Mouse (Mus musculus) embryonic facial prominence, embryonic 15.5 days (tissue): ENCODE measurements around the gene Eps15. TPM values are rescaled to one million over a fixed set of nuclear protein-coding genes. Genes with fewer than 3 reads are reported as not detected.
A peak's percentile ranks its signal among the peaks of the same experiment; 100 is the strongest.

Experiments
- ATAC-seq: fragments of 200-750 bp; cut with Nextera tagmentation; 2 replicates; pipeline ENCODE4 v1.8.0; 2017; ENCODE audit warnings: low read depth, moderate TSS enrichment; ENCODE audit not compliant: insufficient number of reproducible peaks, low FRiP score, low TSS enrichment
- H3K27ac ChIP-seq: fragments of 300-500 bp; sonication (generic); replicated peaks from 2 replicates; pipeline ENCODE4 v1.5.1; 2015; ENCODE audit warnings: mild to moderate bottlenecking, inconsistent platforms
- H3K27me3 ChIP-seq: fragments of 300-500 bp; sonication (generic); 2 replicates; pipeline ENCODE4 v1.6.1; 2015; ENCODE audit warnings: inconsistent platforms
- H3K36me3 ChIP-seq: fragments of 300-500 bp; sonication (generic); 2 replicates; pipeline ENCODE4 v1.6.1; 2015; ENCODE audit warnings: mild to moderate bottlenecking, inconsistent platforms
- H3K4me1 ChIP-seq: fragments of 300-500 bp; sonication (generic); 2 replicates; pipeline ENCODE4 v1.6.1; 2015; ENCODE audit warnings: inconsistent platforms
- H3K4me2 ChIP-seq: fragments of 300-500 bp; sonication (generic); replicated peaks from 2 replicates; pipeline ENCODE4 v1.6.1; 2015; ENCODE audit warnings: mild to moderate bottlenecking, inconsistent platforms
- H3K4me3 ChIP-seq: fragments of 300-500 bp; sonication (generic); replicated peaks from 2 replicates; pipeline ENCODE4 v1.5.1; 2015; ENCODE audit warnings: mild to moderate bottlenecking, inconsistent platforms
- H3K9ac ChIP-seq: fragments of 300-500 bp; sonication (generic); 2 replicates; pipeline ENCODE4 v1.6.1; 2015; ENCODE audit warnings: inconsistent platforms
- H3K9me3 ChIP-seq: fragments of 300-500 bp; sonication (generic); replicated peaks from 2 replicates; pipeline ENCODE4 v1.6.1; 2016; ENCODE audit warnings: inconsistent platforms
- WGBS: fragments of 180-500 bp; shearing (Covaris S2); methylation state at CpG from one replicate; pipeline ENCODE4 v1.1.7; 2015; 5-methylcytosine and 5-hydroxymethylcytosine counted together
- polyA plus RNA-seq: library from polyadenylated mRNA; unstranded; fragments of >200 nt; fragmentation: Nextera tagmentation; extraction: Ambion mirVana; gene quantifications from 2 replicates; pipeline ENCODE4 v1.2.1, GENCODE M21; 2015

Gene Eps15
- 36.3 and 42.8 TPM in 2 replicates for polyA plus RNA-seq

DNA sequence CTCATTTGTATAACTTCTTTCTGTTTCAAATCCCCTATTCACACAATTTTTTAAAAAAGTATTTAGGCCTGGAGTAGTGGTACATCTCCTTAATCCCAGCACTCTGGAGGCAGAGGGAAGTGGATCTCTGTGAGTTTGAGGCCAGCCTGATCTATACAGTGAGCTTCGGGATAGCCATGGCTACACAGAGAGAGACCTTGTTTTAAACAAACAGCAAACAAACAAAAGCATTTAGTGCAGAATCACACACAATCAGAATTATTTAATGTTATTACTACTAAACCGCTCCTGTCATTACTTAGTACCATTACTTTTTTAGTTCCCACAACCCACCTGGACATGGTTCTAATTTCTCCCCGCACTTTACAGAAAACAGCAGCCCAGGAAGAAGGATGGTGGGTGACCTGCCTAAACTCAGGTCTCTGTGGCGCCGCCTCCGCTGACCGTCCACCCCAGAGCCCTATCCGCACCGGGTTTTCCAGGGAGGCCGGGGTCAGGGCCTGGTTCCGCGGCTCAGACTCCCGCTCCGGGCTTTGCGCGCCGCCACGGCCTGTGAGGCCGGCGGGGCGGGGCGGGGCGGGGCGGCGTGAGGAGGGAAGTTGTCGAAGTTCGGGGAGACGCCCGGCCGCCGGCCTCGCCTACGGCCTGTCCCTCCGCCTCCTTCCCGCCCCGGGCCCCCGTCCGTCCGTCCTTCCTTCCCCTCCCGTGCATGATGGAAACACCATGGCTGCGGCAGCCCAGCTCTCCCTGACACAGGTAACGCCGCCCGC, at the start of gene Eps15:
Gene Eps15 (plus strand): TSS at position 580 of the 770 bp plus-strand sequence.
- Histone ChIP-seq H3K4me3 (peak within 1 kb of the TSS; percentile 87), H3K4me1 (peaks cover 4% of the 10 kb centered on the region), H3K9ac (peak within 1 kb of the TSS; percentile 77), H3K27me3 (no peaks in the 10 kb centered on the region), H3K9me3 (no peaks in the 10 kb centered on the region), H3K27ac (peak within 1 kb of the TSS; percentile 80), H3K4me2 (peak within 1 kb of the TSS; percentile 86), H3K36me3 (no peaks in the 10 kb centered on the region)
- ATAC-seq, result peak; percentile 93
- 2% methylated on average over 44 of the region's 44 CpGs for WGBS

DNA sequence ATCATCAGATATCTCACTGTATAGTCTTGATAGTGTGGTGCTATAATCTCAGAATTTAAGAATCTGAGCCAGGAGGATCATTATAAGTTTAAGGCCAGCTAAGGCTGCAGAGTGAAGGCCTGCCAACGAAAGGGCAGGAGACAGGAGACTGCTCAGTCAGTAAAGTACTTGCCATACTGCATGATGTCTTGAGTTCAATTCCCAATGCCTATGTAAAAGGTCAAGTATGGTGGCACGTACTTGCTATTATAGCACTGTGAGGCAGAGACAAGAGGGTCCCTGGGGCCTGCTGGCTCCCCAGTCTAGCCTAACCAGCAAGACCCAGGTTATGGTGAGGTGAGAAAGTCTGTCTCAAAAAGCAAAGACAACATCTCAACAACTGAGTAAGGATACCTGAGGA, 45.9 kb upstream of the Eps15 start, which contains the start of gene Calr4:
Gene Calr4 (plus strand): TSS at position 301 of the 400 bp plus-strand sequence.
- no peak within 1 kb of the TSS for H3K4me2 ChIP-seq

GRCm38 (mm10) chr4:109234806-109235350, 45.2 kb upstream of the Eps15 start:
- H3K27me3 ChIP-seq, result no peaks in the 10 kb centered on the region
- no peaks in the 10 kb centered on the region for H3K36me3 ChIP-seq
- H3K4me1 ChIP-seq, result 0 out of 2 replicates have a peak, but pooled peaks cover 5% of the 10 kb centered on the region
- ATAC-seq, result no peak
- WGBS, result 65% methylated on average over 9 of the region's 9 CpGs
- H3K4me2 ChIP-seq, result no peak overlapping the region
- no peak overlapping the region for H3K9ac ChIP-seq
- no peak overlapping the region for H3K4me3 ChIP-seq
- no peaks in the 10 kb centered on the region for H3K9me3 ChIP-seq
- H3K27ac ChIP-seq, result no peak overlapping the region

More for the DNA sequence above, 45.9 kb upstream of the Eps15 start, which contains the start of gene Calr4:
- no peak within 1 kb of the TSS for H3K4me3 ChIP-seq
- no peak for ATAC-seq
- H3K27me3 ChIP-seq, result no peaks in the 10 kb centered on the region
- H3K9ac ChIP-seq, result no peak within 1 kb of the TSS
- H3K27ac ChIP-seq, result no peak within 1 kb of the TSS
- 0 out of 2 replicates have a peak, but pooled peaks cover 5% of the 10 kb centered on the region for H3K4me1 ChIP-seq
- H3K9me3 ChIP-seq, result no peaks in the 10 kb centered on the region
- 85% methylated on average over 2 of the region's 2 CpGs for WGBS
- no peaks in the 10 kb centered on the region for H3K36me3 ChIP-seq

DNA sequence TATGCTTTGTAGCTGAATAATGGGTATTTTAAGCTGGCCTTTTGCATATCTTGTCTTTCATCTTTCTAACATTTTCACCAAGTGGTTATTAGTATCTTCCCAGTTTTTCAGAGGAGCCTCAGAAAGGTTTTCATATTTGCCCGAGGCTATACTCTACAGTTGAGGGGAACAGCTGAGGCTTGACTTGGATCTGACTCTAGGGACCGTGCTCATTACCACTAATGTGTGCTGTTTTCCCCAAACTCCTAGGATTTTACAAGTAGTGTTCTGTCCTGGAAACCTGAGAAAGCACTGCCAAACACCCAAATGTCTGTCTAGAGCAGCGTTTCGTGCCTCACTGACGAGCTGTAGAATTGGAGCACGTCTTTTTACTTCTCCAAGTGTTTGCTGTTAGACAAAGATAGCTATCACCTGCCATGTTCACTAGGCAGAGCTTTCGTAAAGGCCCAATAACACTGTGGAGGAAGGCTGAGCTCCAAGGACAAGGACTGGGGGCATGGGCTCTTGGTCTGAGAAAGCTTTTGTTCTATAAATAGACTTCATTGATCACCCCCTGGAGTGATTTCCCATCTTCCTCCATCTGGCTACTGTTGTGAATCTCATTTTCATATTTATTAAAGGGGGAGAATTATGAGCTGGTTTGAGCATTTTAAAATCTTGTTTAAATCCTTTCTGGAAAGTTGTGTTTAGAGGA, 43.7 kb upstream of the Eps15 start:
- Histone ChIP-seq H3K36me3 (no peaks in the 10 kb centered on the region), H3K27me3 (no peaks in the 10 kb centered on the region), H3K9me3 (no peaks in the 10 kb centered on the region), H3K4me3 (no peak overlapping the region), H3K4me1 (peaks cover 12% of the 10 kb centered on the region), H3K9ac (no peak overlapping the region), H3K4me2 (no peak overlapping the region), H3K27ac (no peak overlapping the region)
- ATAC-seq, result no peak
- WGBS, result 40% methylated on average over 7 of the region's 7 CpGs

- Histone ChIP-seq H3K9ac (no peak overlapping the region), H3K27ac (no peak overlapping the region), H3K36me3 (no peaks in the 10 kb centered on the region), H3K4me2 (no peak overlapping the region), H3K4me3 (no peak overlapping the region), H3K4me1 (peaks cover 19% of the 10 kb centered on the region), H3K27me3 (no peaks in the 10 kb centered on the region), H3K9me3 (no peaks in the 10 kb centered on the region)
- ATAC-seq, result peak; percentile 44
- 53% methylated on average over 24 of the region's 24 CpGs for WGBS
Measured at GRCm38 (mm10) chr4:109238428-109239268, 41.4 kb upstream of the Eps15 start.

- H3K27ac ChIP-seq, result 0 out of 2 replicates have a peak overlapping the region, but pooled peaks have one; percentile 30
- H3K36me3 ChIP-seq, result no peaks in the 10 kb centered on the region
- no peaks in the 10 kb centered on the region for H3K9me3 ChIP-seq
- H3K27me3 ChIP-seq, result no peaks in the 10 kb centered on the region
- H3K4me2 ChIP-seq, result no peak overlapping the region
- no peak for ATAC-seq
- no peak overlapping the region for H3K4me3 ChIP-seq
- peaks cover 19% of the 10 kb centered on the region for H3K4me1 ChIP-seq
- H3K9ac ChIP-seq, result no peak overlapping the region
Measured at GRCm38 (mm10) chr4:109241221-109241620, 38.8 kb upstream of the Eps15 start.

DNA sequence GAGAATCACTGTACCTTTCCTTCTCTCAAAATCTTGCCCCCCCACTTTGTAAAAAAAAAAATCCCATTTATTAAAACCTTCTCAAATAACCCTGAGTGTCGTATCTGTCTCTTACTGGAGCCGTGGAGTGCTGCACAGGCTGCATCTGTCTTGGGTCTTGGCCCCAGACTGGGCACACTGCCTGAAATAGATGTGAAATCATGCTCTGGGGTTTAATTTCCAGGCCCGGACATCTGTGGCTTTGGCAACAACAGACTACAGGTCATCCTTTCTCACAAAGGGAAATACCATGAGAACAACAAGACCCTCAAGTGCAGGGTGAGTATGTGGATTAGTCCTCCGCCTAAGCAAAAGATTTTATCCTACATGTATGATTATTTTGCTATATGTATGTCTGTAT, 38.1 kb upstream of the Eps15 start:
- no peak for ATAC-seq
- 33% methylated on average over 4 of the region's 4 CpGs for WGBS
- H3K27ac ChIP-seq, result 0 out of 2 replicates have a peak overlapping the region, but pooled peaks have one; percentile 30

GRCm38 (mm10) chr4:109244506-109244905, 35.6 kb upstream of the Eps15 start:
- Histone ChIP-seq H3K4me2 (no peak overlapping the region), H3K9me3 (no peaks in the 10 kb centered on the region), H3K27me3 (no peaks in the 10 kb centered on the region), H3K36me3 (no peaks in the 10 kb centered on the region), H3K4me1 (peaks cover 14% of the 10 kb centered on the region), H3K4me3 (no peak overlapping the region), H3K27ac (no peak overlapping the region), H3K9ac (no peak overlapping the region)
- no peak for ATAC-seq
- WGBS, result 60% methylated on average over 7 of the region's 7 CpGs

More for the DNA sequence above, 38.1 kb upstream of the Eps15 start:
- peaks cover 19% of the 10 kb centered on the region for H3K4me1 ChIP-seq
- no peak overlapping the region for H3K9ac ChIP-seq
- H3K9me3 ChIP-seq, result no peaks in the 10 kb centered on the region
- no peaks in the 10 kb centered on the region for H3K27me3 ChIP-seq
- H3K4me3 ChIP-seq, result no peak overlapping the region
- H3K4me2 ChIP-seq, result no peak overlapping the region
- no peaks in the 10 kb centered on the region for H3K36me3 ChIP-seq

DNA sequence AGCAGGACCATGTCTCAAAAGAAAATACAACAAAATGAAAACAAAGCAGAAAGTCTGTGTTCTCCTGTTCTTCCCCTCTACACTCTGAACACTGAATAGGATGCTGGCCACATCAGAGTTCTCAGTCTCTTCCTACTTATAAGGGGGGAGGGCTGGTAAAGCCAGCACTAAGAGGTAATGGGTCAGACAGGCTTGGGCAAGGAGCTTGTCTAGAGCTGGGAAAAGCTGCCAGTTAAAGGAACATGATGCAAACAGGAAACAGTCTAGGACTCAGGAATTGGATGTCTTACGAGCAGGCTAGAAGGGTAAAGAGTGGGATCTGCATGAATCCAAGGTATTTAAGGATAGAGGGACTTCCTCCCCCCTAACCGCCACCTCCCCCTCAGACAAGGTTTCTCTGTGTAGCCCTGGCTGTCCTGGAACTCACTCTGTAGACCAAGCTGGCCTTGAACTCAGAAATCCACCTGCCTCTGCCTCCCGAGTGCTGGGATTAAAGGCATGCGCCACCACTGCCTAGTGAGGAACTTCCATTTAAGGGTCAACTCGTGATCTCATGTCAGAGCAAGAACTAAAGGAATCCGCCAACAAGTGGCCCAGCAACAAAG, 35.0 kb upstream of the Eps15 start:
- Histone ChIP-seq H3K9me3 (no peaks in the 10 kb centered on the region), H3K4me1 (peaks cover 14% of the 10 kb centered on the region), H3K4me3 (no peak overlapping the region), H3K4me2 (no peak overlapping the region), H3K9ac (no peak overlapping the region), H3K27ac (no peak overlapping the region), H3K36me3 (no peaks in the 10 kb centered on the region), H3K27me3 (no peaks in the 10 kb centered on the region)
- no peak for ATAC-seq
- WGBS, result 79% methylated on average over 6 of the region's 6 CpGs

DNA sequence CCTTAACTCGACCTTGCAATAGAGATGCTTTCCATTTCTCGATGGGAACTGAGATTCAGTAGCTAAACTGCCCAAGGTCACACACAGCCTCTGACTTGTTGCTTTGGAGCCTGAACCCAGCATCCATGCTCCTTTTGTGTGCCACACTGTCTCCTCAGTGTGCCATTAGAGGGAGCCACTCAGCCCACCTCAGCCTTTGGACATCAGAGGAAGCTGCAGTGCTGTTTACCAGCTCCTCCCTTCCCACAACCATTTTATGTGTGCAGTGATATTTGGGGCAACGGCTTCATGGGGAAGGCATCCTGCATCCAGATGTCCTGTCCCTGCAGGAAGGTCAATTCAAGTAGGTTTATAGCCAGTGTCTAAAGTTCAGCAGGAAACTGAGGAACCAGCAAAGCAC, 28.5 kb upstream of the Eps15 start:
- H3K9ac ChIP-seq, result no peak overlapping the region
- H3K27me3 ChIP-seq, result no peaks in the 10 kb centered on the region
- no peaks in the 10 kb centered on the region for H3K36me3 ChIP-seq
- no peak overlapping the region for H3K4me3 ChIP-seq
- H3K4me1 ChIP-seq, result no peaks in the 10 kb centered on the region
- WGBS, result 40% methylated on average over 3 of the region's 3 CpGs
- no peak overlapping the region for H3K27ac ChIP-seq
- no peak overlapping the region for H3K4me2 ChIP-seq
- no peak for ATAC-seq
- H3K9me3 ChIP-seq, result no peaks in the 10 kb centered on the region
